Mouse (Mus musculus) spleen, postnatal 10 days (tissue): ENCODE measurements around the gene Alppl2.
A peak's percentile ranks its signal among the peaks of the same experiment; 100 is the strongest.

Experiments
- DNase-seq, 2 experiments: peaks; one replicate each; pipeline ENCODE4 v3.0.0; 2021 to 2022; ENCODE audit warnings: low spot score in 2 of 2

Gene Alppl2

DNA sequence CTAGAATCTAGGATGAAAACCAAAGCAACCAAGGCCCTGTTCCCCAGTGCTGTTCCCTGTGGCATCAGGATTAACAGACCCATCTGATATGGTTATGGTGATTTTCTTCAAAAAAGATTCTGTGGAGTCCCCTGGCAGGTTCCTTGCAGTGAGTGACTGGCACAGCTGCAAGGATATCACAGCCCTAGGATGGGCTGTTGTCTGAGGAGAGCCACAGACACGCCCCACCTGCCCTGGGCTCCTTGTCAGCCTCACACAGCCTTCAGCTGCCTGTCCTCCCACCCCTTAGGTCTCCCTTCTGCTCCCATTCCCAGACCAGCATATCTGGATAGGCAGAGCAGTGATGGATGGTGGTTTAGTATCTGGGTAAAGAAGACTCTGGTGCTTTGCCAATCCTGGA is 39.0 kb downstream of the Alppl2 start:
- no peak for DNase-seq

- no peak for DNase-seq
Measured at GRCm38 (mm10) chr1:87050072-87050471, 39.7 kb downstream of the Alppl2 start.

- DNase-seq, result peak; percentile 46 to 77
Measured at GRCm38 (mm10) chr1:87041814-87042438, 47.8 kb downstream of the Alppl2 start.

GRCm38 (mm10) chr1:87041119-87041518 is 48.6 kb downstream of the Alppl2 start:
- DNase-seq, result peak; percentile 62 to 78

DNA sequence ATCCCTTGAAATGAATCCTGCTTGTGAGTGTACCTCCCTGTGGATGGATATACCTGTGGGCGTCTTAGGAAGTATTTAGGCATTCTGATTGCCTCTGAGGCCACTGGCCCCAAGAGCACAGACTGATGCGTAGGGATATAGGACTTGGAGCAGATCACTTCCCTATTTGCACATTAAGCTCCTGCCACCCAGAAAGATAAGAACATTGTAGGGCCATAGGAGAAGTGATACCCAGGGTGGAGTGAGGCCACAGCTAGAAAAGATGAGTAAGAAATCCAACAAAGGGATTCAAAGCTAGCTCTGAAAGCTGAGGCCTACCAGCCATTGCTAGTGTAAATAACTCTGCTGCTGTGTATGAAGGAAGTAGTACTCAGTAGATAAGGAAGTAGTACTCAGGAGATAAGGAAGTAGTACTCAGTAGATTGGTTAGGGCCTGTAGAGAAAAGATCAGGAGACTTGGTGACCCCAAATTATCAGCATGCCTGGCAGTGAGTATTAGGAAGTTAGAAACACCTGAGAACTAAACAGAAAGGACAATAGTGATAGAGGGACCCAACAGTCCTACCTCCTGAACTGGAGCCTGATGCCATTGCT is 51.2 kb downstream of the Alppl2 start:
- DNase-seq, result no peak
